Mouse (Mus musculus): Measurements from ENCODE around the gene Cacna1b. TPM values are rescaled to one million over a fixed set of nuclear protein-coding genes. Genes with fewer than 3 reads are reported as not detected.

The Cacna1b gene
- not detected for polyA plus RNA-seq (2014; fragmentation: Illumina TruSeq; extraction: RNeasy Lipid Tissue Mini Kit (QIAGEN cat#74804); ENCODE audit: low read depth, low replicate concordance)

DNA sequence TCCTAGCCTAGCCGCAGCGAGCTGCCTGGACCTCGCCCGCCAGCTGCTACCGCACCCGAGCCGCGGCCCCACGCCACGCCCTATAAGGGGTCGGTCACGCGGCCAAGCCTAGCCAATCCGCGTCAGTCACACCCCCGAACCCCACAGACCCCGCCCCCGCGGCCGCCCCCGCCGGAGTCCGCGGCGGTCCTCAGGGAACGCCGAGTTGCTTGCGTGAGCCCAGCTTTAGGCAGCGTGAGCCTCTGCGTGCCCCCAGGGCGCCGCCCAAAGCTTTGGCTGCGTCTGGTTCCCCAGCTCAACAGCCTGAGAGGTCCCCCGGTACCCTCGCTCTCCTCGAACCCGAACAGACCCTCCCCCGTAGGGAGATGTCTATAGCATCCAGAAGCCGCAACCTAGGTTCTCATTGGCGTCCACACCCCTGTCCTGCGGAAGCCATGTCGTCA lies at the start of gene Cacna1b:
TSS of gene Cacna1b (minus strand) at position 38 of the 443 bp plus-strand sequence.

Other genes starting within 250 kb of the Cacna1b start
- gene Ehmt1, start 156.5 kb upstream of the Cacna1b start, polyA plus RNA-seq (2014; fragmentation: Illumina TruSeq; extraction: RNeasy Lipid Tissue Mini Kit (QIAGEN cat#74804); ENCODE audit: low read depth, low replicate concordance): 7.0 TPM
- 5.8 TPM for gene Arrdc1, start 172.1 kb upstream of the Cacna1b start, polyA plus RNA-seq (2014; fragmentation: Illumina TruSeq; extraction: RNeasy Lipid Tissue Mini Kit (QIAGEN cat#74804); ENCODE audit: low read depth, low replicate concordance)
- gene Zmynd19, start 186.6 kb upstream of the Cacna1b start, polyA plus RNA-seq (2014; fragmentation: Illumina TruSeq; extraction: RNeasy Lipid Tissue Mini Kit (QIAGEN cat#74804); ENCODE audit: low read depth, low replicate concordance): 4.8 TPM
- 2.9 TPM for gene Dph7, start 199.2 kb upstream of the Cacna1b start, polyA plus RNA-seq (2014; fragmentation: Illumina TruSeq; extraction: RNeasy Lipid Tissue Mini Kit (QIAGEN cat#74804); ENCODE audit: low read depth, low replicate concordance)
- gene Mrpl41, start 211.9 kb upstream of the Cacna1b start, polyA plus RNA-seq (2014; fragmentation: Illumina TruSeq; extraction: RNeasy Lipid Tissue Mini Kit (QIAGEN cat#74804); ENCODE audit: low read depth, low replicate concordance): 60.8 TPM
- 5.4 TPM for gene Pnpla7, start 212.9 kb upstream of the Cacna1b start, polyA plus RNA-seq (2014; fragmentation: Illumina TruSeq; extraction: RNeasy Lipid Tissue Mini Kit (QIAGEN cat#74804); ENCODE audit: low read depth, low replicate concordance)

All from kidney, adult 10 weeks (tissue).